Comparison of ENCODE assay signal across 8 mouse cellular contexts in genomic region chr4:125084403-125085345, GRCm38 (mm10). TPM values are rescaled to one million over a fixed set of nuclear protein-coding genes. Genes with fewer than 3 reads are reported as not detected.
DNase-seq lines count a peak whose midpoint lies in the region; ATAC-seq and TF ChIP-seq lines count a peak whose summit lies in the region.

Gene Meaf6 (plus strand): TSS chr4:125085134.

- peaks cover 27% of the 10 kb centered on the region; the same call in 1 of the 2 replicates for H3K36me3 ChIP-seq in hindbrain, postnatal 0 days (ENCODE audit: insufficient read depth, low read length)
- peaks cover 4% of the 10 kb centered on the region; the same call in 1 of the 2 replicates for H3K36me3 ChIP-seq in macrophage (ENCODE audit: inconsistent target)

- H3K27ac ChIP-seq in cortical plate, adult 2 months (ENCODE audit: insufficient read depth, low read length): peak within 1 kb of the TSS; percentile 98
- peak within 1 kb of the TSS; percentile 99 for H3K27ac ChIP-seq in hindbrain, postnatal 0 days
- peak within 1 kb of the TSS; percentile 94 for H3K27ac ChIP-seq in left cerebral cortex, adult 2 months
- peak within 1 kb of the TSS; percentile 22; the same call in 1 of the 2 replicates for H3K27ac ChIP-seq in macrophage

- intact Hi-C loops in left cerebral cortex, adult 2 months (cut with DNase I): loop anchor here (1.0 kb wide), 1 partner anchor 18 kb away; the partner anchor contains the start of gene Snip1

- DNase-seq in gastrocnemius, adult 8-10 months (ENCODE audit: low spot score in 2 of 2): peak; percentile 80 to 87
- peak; percentile 93 for DNase-seq in hindbrain, postnatal 0 days (ENCODE audit: low spot score)
- DNase-seq in left cerebral cortex, adult 2 months (ENCODE audit: extremely low spot score in 1 of 2, low spot score in 2 of 2): peak; percentile 92 to 98
- peak; percentile 86 for DNase-seq in retina, postnatal 7 days (ENCODE audit: low read depth, low spot score)
- peak; percentile 81 to 93 for DNase-seq in urinary bladder, adult 18-20 months (ENCODE audit: low spot score in 2 of 2)

- peak; percentile 49 for TF ChIP-seq CTCF in cortical plate, adult 2 months (IDR thresholded peaks at IDR 0.05; ENCODE audit: extremely low read depth, insufficient read depth, low read length)
- TF ChIP-seq CTCF in hindbrain, postnatal 0 days (IDR thresholded peaks at IDR 0.05; ENCODE audit: low read depth): peak; percentile 20
- peak; percentile 98 for TF ChIP-seq CTCF in left cerebral cortex, adult 2 months (IDR thresholded peaks at IDR 0.05)

- peak within 1 kb of the TSS; percentile 75 for H3K4me2 ChIP-seq in hindbrain, postnatal 0 days (ENCODE audit: low read depth, low read length)

- 3% methylated on average over 56 of the region's 63 CpGs for WGBS in hindbrain, postnatal 0 days
- 3% methylated on average over 53 of the region's 63 CpGs for WGBS in macrophage (ENCODE audit: missing documents)

- peak; percentile 43; the same call in 1 of the 2 replicates for TF ChIP-seq POLR2A in cortical plate, adult 2 months (IDR thresholded peaks at IDR 0.05; ENCODE audit: extremely low read depth, insufficient read depth, low read length)

- peak within 1 kb of the TSS; percentile 94 for H3K9ac ChIP-seq in hindbrain, postnatal 0 days (replicated peaks; ENCODE audit: low read length)

- peak; percentile 80 for ATAC-seq in activated CD4-positive, CD25-positive, alpha-beta regulatory T cell, adult 4 months
- peak; percentile 93 for ATAC-seq in hindbrain, postnatal 0 days

- peaks cover 7% of the 10 kb centered on the region; the same call in 1 of the 2 replicates for H3K4me1 ChIP-seq in cortical plate, adult 2 months (ENCODE audit: control insufficient read depth, insufficient read depth, low read length)
- 0 out of 2 replicates have a peak, but pooled peaks cover 3% of the 10 kb centered on the region for H3K4me1 ChIP-seq in hindbrain, postnatal 0 days (ENCODE audit: insufficient read depth, low read length)

- H3K79me2 ChIP-seq in macrophage (ENCODE audit: inconsistent target): peaks cover 25% of the 10 kb centered on the region; the same call in 1 of the 2 replicates

- no peaks in the 10 kb centered on the region for H3K9me3 ChIP-seq in hindbrain, postnatal 0 days (ENCODE audit: low read length)

- H3K4me3 ChIP-seq in cortical plate, adult 2 months (ENCODE audit: insufficient read depth, low read length): peak within 1 kb of the TSS; percentile 69
- peak within 1 kb of the TSS; percentile 94 for H3K4me3 ChIP-seq in hindbrain, postnatal 0 days (ENCODE audit: low read length)
- H3K4me3 ChIP-seq in left cerebral cortex, adult 2 months: peak within 1 kb of the TSS; percentile 61
- H3K4me3 ChIP-seq in macrophage (ENCODE audit: inconsistent target): peak within 1 kb of the TSS; percentile 63

- H3K27me3 ChIP-seq in hindbrain, postnatal 0 days (ENCODE audit: insufficient read depth, low read length): no peaks in the 10 kb centered on the region

RNA-seq across cellular contexts. Expression of gene Meaf6, which starts in this region (rescaled TPM):
- polyA plus RNA-seq in activated CD4-positive, CD25-positive, alpha-beta regulatory T cell, adult 4 months (2017; shearing (Covaris generic)): 10 to 100 TPM; 62.6 to 68.1 TPM
- 101 and 104 TPM in 2 replicates for polyA plus RNA-seq in cortical plate, adult 2 months (2012; rRNA removed)
- total RNA-seq in gastrocnemius, adult 8-10 months (2022): 10 to 100 TPM in 1 of 4 experiments, 1 to 10 TPM in 3; 7.9 to 12.3 (median 8.2) TPM
- total RNA-seq in hindbrain, postnatal 0 days (2014; rRNA removed): 47.0 and 50.4 TPM in 2 replicates
- 131 and 133 TPM in 2 replicates for polyA plus RNA-seq in hindbrain, postnatal 0 days (2015; fragmentation: Nextera tagmentation; extraction: Ambion mirVana)
- total RNA-seq in left cerebral cortex, adult 2 months (2021): 100 to 1,000 TPM; 132 to 138 TPM
- total RNA-seq in macrophage (2018; cell fraction: chromatin; rRNA removed): 10 to 100 TPM; 11.9 to 63.3 (median 32.7) TPM
- 10 to 100 TPM; 17.9 to 37.9 (median 23.7) TPM for total RNA-seq in macrophage (2018; cell fraction: cytosol; rRNA removed)
- 10 to 100 TPM in 25 of 26 experiments, 1 to 10 TPM in 1; 9.1 to 45.3 (median 21.4) TPM for total RNA-seq in macrophage (2018; cell fraction: nucleus; rRNA removed)
- 18.5 to 49.2 TPM (median 35.8 TPM) in 3 replicates for polyA plus RNA-seq in macrophage (2018)

Comparison
In these comparisons a context has a peak if more than half of its experiments do, and no peak if none do; other contexts are left out.
1. Peak in every context shown above with its lines: DNase-seq, ATAC-seq, H3K4me3 ChIP-seq and H3K27ac ChIP-seq.
2. H3K27ac ChIP-seq: peak in every context shown above with its lines; median percentile 99 in hindbrain, postnatal 0 days; 98 in cortical plate, adult 2 months; 94 in left cerebral cortex, adult 2 months; 22 in macrophage.
3. CTCF ChIP-seq: peak in every context shown above with its lines; median percentile 98 in left cerebral cortex, adult 2 months; 49 in cortical plate, adult 2 months; 20 in hindbrain, postnatal 0 days.